Mouse (Mus musculus) C2C12 (cell line): Measurements from ENCODE around the gene Bola1. TPM values are rescaled to one million over a fixed set of nuclear protein-coding genes. Genes with fewer than 3 reads are reported as not detected.
A peak's percentile ranks its signal among the peaks of the same experiment; 100 is the strongest.

ENCODE experiments used
- H3K27me3 ChIP-seq: one replicate; pipeline ENCODE4 v1.6.1; 2011; ENCODE audit not compliant: control insufficient read depth, insufficient read depth, insufficient read length
- H3K36me3 ChIP-seq: one replicate; pipeline ENCODE4 v1.6.1; 2011; ENCODE audit not compliant: control insufficient read depth, insufficient read depth
- H3K4me3 ChIP-seq: one replicate; pipeline ENCODE4 v1.5.1; 2011; ENCODE audit warnings: mild to moderate bottlenecking, control low read depth; ENCODE audit not compliant: poor library complexity, insufficient read depth, severe bottlenecking
- H3K79me2 ChIP-seq: one replicate; pipeline ENCODE4 v1.6.1; 2011; ENCODE audit not compliant: control insufficient read depth, insufficient read depth
- H3K79me3 ChIP-seq: one replicate; pipeline ENCODE4 v1.6.1; 2011; ENCODE audit warnings: low read depth, control low read depth
- H3ac ChIP-seq: one replicate; pipeline ENCODE3; 2011; ENCODE audit warnings: low read depth; ENCODE audit not compliant: control insufficient read depth, insufficient read length
- CEBPB ChIP-seq: IDR thresholded peaks from one replicate; pipeline ENCODE4 v1.6.1; 2011; ENCODE audit warnings: low read depth, mild to moderate bottlenecking, control low read depth, moderate library complexity
- CTCF ChIP-seq: IDR thresholded peaks from one replicate; pipeline ENCODE4 v1.5.1; 2011; ENCODE audit not compliant: control insufficient read depth, insufficient read depth, insufficient read length
- FOSL1 ChIP-seq: IDR thresholded peaks from one replicate; pipeline ENCODE4 v1.8.0; 2011; ENCODE audit warnings: mild to moderate bottlenecking, low read length; ENCODE audit not compliant: poor library complexity, insufficient read depth, severe bottlenecking
- MAX ChIP-seq: IDR thresholded peaks from one replicate; pipeline ENCODE4 v1.6.1; 2011; ENCODE audit warnings: mild to moderate bottlenecking, control low read depth
- MYOD1 ChIP-seq: IDR thresholded peaks from one replicate; pipeline ENCODE4 v1.6.1; 2011; ENCODE audit warnings: low read depth; ENCODE audit not compliant: control insufficient read depth, insufficient read length
- MYOG ChIP-seq: IDR thresholded peaks from one replicate; pipeline ENCODE4 v1.6.1; 2011; ENCODE audit not compliant: control insufficient read depth, insufficient read length; ENCODE audit errors: extremely low read depth
- USF1 ChIP-seq: IDR thresholded peaks from one replicate; pipeline ENCODE4 v1.6.1; 2011; ENCODE audit warnings: low read depth, mild to moderate bottlenecking, control low read depth, moderate library complexity
- polyA plus RNA-seq: library from polyadenylated mRNA; unstranded; fragments of >200 nt; fragmentation: generic; extraction: Trizol; gene quantifications from one replicate; pipeline ENCODE4 v1.2.1, GENCODE M21; 2012; ENCODE audit warnings: missing spikeins

Gene Bola1
- polyA plus RNA-seq, 1 experiment = 76.1 TPM

DNA sequence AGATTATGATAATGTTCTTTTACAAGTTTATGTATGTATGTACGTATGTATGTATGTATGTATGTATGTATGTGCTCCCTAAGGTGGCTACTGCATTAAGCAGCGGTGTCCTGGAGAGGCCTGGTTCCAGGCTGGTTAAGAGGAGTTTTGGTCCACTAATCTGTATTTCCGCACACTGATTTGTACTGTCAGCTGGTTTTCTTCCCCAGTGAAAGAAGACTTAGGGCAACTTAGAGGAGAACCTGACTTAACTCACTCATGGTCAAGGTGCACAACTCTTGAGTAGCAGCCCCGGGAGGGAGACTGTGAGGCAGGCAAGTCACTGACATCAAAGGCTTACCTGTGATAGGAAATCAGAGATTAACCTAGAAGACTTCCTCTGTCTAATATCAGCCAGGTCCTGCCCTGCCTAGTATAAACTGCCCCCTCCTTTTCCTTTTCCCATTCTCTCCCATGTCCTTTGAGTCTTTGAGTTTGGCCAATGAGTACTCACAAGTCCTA, 17.4 kb upstream of the Bola1 start:
- TF ChIP-seq MYOG (no peak), MAX (no peak), USF1 (no peak), CEBPB (no peak), MYOD1 (no peak), FOSL1 (no peak), CTCF (no peak)
- Histone ChIP-seq H3K4me3 (peak overlapping the region; percentile 7), H3ac (peak overlapping the region; percentile 68), H3K27me3 (no peaks in the 10 kb centered on the region), H3K79me3 (no peaks in the 10 kb centered on the region), H3K36me3 (no peaks in the 10 kb centered on the region), H3K79me2 (no peaks in the 10 kb centered on the region)

- Histone ChIP-seq H3K79me2 (no peaks in the 10 kb centered on the region), H3K4me3 (no peak overlapping the region), H3K27me3 (no peaks in the 10 kb centered on the region), H3K36me3 (no peaks in the 10 kb centered on the region), H3ac (no peak overlapping the region), H3K79me3 (no peaks in the 10 kb centered on the region)
- TF ChIP-seq CTCF = no peak
- TF ChIP-seq USF1 = no peak
- TF ChIP-seq FOSL1 = no peak
- no peak for TF ChIP-seq MAX
- no peak for TF ChIP-seq CEBPB
- no peak for TF ChIP-seq MYOD1
- no peak for TF ChIP-seq MYOG
These were observed 16.3 kb upstream of the Bola1 start for GRCm38 (mm10) chr3:96235836-96236235.

DNA sequence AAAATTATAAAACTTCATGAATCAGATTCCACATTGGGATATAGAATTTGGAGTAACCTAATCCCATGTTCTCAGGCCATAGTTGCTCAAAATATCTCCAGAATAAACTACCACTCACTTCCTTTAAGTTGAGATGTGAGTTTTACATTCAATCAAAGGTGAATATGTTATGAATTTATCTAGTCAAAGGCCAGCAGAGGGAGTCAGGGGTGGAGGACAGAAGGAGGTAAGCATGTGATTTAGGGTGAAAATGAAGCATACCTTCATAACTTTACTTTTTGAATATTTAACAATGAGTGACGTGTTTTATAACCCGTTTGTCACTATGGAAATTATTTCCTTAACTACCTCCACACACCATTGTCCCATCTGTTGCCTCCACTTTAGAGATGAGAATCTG, 15.4 kb upstream of the Bola1 start:
- TF ChIP-seq MYOD1 = no peak
- no peak for TF ChIP-seq MAX
- no peak for TF ChIP-seq CTCF
- no peak for TF ChIP-seq USF1
- TF ChIP-seq CEBPB = no peak
- no peak for TF ChIP-seq MYOG
- no peak for TF ChIP-seq FOSL1
- no peak overlapping the region for H3K4me3 ChIP-seq
- H3K79me2 ChIP-seq = no peaks in the 10 kb centered on the region
- no peaks in the 10 kb centered on the region for H3K79me3 ChIP-seq
- H3K36me3 ChIP-seq = no peaks in the 10 kb centered on the region
- H3K27me3 ChIP-seq = no peaks in the 10 kb centered on the region
- no peak overlapping the region for H3ac ChIP-seq

DNA sequence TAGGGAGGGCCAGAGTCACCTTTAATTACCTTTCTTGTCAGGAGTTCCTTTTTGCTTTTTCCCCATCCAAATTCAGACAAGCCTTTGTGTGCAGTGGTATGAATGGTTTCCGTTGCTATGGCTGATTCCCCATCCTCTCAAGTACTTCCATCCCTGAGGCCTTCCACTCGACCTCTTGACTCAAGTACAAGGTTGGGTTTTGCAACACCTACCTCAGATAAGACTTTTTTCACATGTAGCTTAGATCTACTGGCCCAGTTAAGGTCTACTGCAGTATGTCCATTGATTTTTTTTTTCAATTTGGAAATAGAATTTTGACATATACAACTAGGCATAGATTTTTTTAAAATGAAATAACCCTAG, 12.2 kb upstream of the Bola1 start:
- Histone ChIP-seq H3K79me3 (no peaks in the 10 kb centered on the region), H3K36me3 (no peaks in the 10 kb centered on the region)

DNA sequence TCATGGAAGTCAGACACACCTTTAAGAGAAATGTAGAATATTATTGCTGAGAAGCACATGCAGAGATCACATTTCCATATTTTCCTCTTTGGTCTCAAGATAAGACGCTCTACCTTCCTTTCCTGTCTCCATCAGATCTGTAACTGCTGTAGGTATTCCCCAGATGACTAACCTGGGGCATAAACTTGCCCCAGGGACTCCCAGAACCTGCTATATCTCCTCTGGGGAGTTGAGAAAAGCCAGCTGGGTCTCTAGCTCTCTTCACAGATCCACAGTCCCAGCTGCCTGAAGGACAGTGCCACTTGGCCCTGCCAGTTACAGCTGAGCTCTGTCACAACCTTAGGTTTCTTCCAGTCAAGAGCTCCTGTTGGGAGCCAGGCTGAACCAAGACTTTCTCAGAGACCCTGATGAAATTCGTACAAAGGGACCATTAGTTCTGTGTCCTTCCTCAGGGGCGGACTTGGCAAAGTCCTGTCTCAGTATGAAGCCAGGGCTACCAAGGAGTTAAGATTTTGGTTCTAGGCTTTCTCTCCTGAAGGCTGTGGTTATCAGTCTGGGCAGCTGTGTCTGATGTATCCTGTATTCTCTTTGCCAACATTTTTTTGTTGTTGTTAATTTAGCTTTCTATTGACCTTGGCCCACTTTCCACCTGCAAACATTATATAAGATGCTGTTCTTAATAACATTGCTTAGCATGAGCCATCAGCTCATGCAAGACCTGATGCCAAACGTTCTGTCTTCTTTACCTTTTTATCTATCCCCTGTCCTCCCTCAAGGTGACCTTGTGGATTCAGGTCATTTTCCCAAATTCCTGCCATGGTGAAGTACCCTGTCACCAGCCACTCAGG, 11.6 kb upstream of the Bola1 start:
- H3K27me3 ChIP-seq = no peaks in the 10 kb centered on the region
- no peaks in the 10 kb centered on the region for H3K79me3 ChIP-seq
- no peak for TF ChIP-seq CEBPB
- TF ChIP-seq MYOD1 = no peak
- no peak for TF ChIP-seq FOSL1
- no peak for TF ChIP-seq USF1
- no peak for TF ChIP-seq MAX
- no peak for TF ChIP-seq CTCF
- TF ChIP-seq MYOG = no peak
- H3K79me2 ChIP-seq = no peaks in the 10 kb centered on the region
- H3ac ChIP-seq = no peak overlapping the region
- H3K4me3 ChIP-seq = no peak overlapping the region
- H3K36me3 ChIP-seq = no peaks in the 10 kb centered on the region

More for the DNA sequence above, 12.2 kb upstream of the Bola1 start:
- Histone ChIP-seq H3K4me3 (no peak overlapping the region), H3ac (no peak overlapping the region), H3K79me2 (no peaks in the 10 kb centered on the region), H3K27me3 (no peaks in the 10 kb centered on the region)
- TF ChIP-seq FOSL1 (no peak), USF1 (no peak), MYOD1 (no peak), MAX (no peak), CTCF (no peak), CEBPB (no peak), MYOG (no peak)
